Mouse (Mus musculus) hindbrain, postnatal 0 days (tissue): ENCODE data around the gene Det1. TPM values are rescaled to one million over a fixed set of nuclear protein-coding genes. Genes with fewer than 3 reads are reported as not detected.

Experiments
- ATAC-seq: fragments of 200-750 bp; cut with Nextera tagmentation; 2 replicates; pipeline ENCODE4 v1.8.0; 2017; ENCODE audit warnings: mild to moderate bottlenecking, moderate TSS enrichment, moderate library complexity
- DNase-seq: peaks from one replicate; pipeline ENCODE4 v3.0.0-alpha.2; 2015; ENCODE audit warnings: low spot score
- H3K27ac ChIP-seq: fragments of 300-500 bp; sonication (generic); 2 replicates; pipeline ENCODE4 v1.5.1; 2014; ENCODE audit warnings: mild to moderate bottlenecking
- H3K27me3 ChIP-seq: fragments of 300-500 bp; sonication (generic); 2 replicates; pipeline ENCODE4 v1.6.1; 2014; ENCODE audit warnings: low read length, mixed read lengths; ENCODE audit not compliant: insufficient read depth
- H3K36me3 ChIP-seq: fragments of 300-500 bp; sonication (generic); 2 replicates; pipeline ENCODE4 v1.6.1; 2014; ENCODE audit warnings: low read length, mixed read lengths; ENCODE audit not compliant: insufficient read depth
- H3K4me1 ChIP-seq: fragments of 300-500 bp; sonication (generic); 2 replicates; pipeline ENCODE4 v1.6.1; 2014; ENCODE audit warnings: antibody characterized with exemption, low read length, mixed read lengths; ENCODE audit not compliant: insufficient read depth
- H3K4me2 ChIP-seq: fragments of 300-500 bp; sonication (generic); 2 replicates; pipeline ENCODE4 v1.6.1; 2014; ENCODE audit warnings: low read depth, mild to moderate bottlenecking, low read length, moderate library complexity, mixed read lengths
- H3K4me3 ChIP-seq: fragments of 300-500 bp; sonication (generic); 2 replicates; pipeline ENCODE4 v1.5.1; 2014; ENCODE audit warnings: low read length
- H3K9ac ChIP-seq: fragments of 300-500 bp; sonication (generic); replicated peaks from 2 replicates; pipeline ENCODE4 v1.6.1; 2014; ENCODE audit warnings: mild to moderate bottlenecking, low read length, moderate library complexity, mixed read lengths
- H3K9me3 ChIP-seq: fragments of 300-500 bp; sonication (generic); 2 replicates; pipeline ENCODE4 v1.6.1; 2016; ENCODE audit warnings: low read length, mixed read lengths
- CTCF ChIP-seq: IDR thresholded peaks from 2 replicates; pipeline ENCODE4 v1.5.1; 2016; ENCODE audit warnings: antibody characterized with exemption, control low read depth, low read depth
- WGBS: fragments of 180-500 bp; shearing (Covaris S2); extraction: QIAGEN DNeasy Blood & Tissue Kit; methylation state at CpG from one replicate; pipeline ENCODE4 v1.1.7; 2014; 5-methylcytosine and 5-hydroxymethylcytosine counted together
- microRNA-seq, 2 experiments: library from miRNA; unstranded; fragments of <30 nt; microRNA quantifications; one replicate each; pipeline ENCODE4; 2016
- polyA plus RNA-seq: library from polyadenylated mRNA; unstranded; fragments of >200 nt; fragmentation: Nextera tagmentation; extraction: Ambion mirVana; gene quantifications from 2 replicates; pipeline ENCODE4 v1.2.1, GENCODE M21; 2015
- total RNA-seq: library from RNA; depleted of rRNA; stranded (reverse); fragments of >200 nt; gene quantifications from 2 replicates; pipeline ENCODE4 v1.2.3, GENCODE M21; 2014; rRNA removed

The Det1 gene
- total and polyA plus RNA-seq, 2 experiments from 2014 or later: 6.4 to 10.4 TPM

GRCm38 (mm10) chr7:78791359-78792222 lies 55.5 kb downstream of the Det1 start:
- ATAC-seq (peak; percentile 84), DNase-seq (peak; percentile 90)
- Histone ChIP-seq H3K27me3 (no peaks in the 10 kb centered on the region), H3K27ac (no peak overlapping the region), H3K4me3 (no peak overlapping the region), H3K36me3 (peaks cover 17% of the 10 kb centered on the region), H3K4me2 (no peak overlapping the region), H3K9ac (no peak overlapping the region), H3K9me3 (no peaks in the 10 kb centered on the region), H3K4me1 (0 out of 2 replicates have a peak, but pooled peaks cover 3% of the 10 kb centered on the region)
- 80% methylated on average over 15 of the region's 15 CpGs for WGBS
- TF ChIP-seq CTCF: peak; percentile 97

DNA sequence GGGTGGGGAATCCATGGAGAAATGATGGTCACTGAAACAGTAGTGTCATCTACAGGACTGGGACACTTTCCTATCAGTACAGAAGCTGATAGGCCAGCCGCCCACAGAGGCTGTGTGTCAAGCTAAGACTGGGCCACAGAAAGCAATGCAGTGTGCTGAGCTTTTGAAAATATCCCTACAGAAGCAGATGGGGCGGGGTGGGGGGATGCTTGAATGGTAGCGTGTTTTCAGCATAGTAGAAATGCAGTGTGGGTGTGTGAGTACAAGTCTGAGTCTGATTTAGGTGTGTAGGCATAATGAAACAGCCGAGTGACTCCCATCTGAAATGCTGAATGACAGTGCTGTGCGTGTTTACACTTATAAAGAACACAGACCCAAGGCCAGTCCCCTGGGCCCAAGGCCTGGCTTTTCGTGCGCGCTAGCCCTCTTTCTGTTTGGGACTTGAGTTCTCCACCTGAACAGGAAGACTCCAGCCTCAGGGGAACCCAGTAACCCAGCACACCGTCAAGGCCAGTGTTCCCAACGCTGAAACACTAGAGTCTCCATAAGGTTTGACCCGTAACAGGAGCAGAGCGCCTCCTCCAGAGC lies 59.2 kb downstream of the Det1 start:
- Histone ChIP-seq H3K36me3 (peaks cover 17% of the 10 kb centered on the region), H3K9me3 (no peaks in the 10 kb centered on the region), H3K4me3 (no peak overlapping the region), H3K27ac (no peak overlapping the region), H3K4me2 (no peak overlapping the region), H3K27me3 (no peaks in the 10 kb centered on the region), H3K9ac (no peak overlapping the region; the same call in 1 of the 2 replicates), H3K4me1 (peaks cover 4% of the 10 kb centered on the region; the same call in 1 of the 2 replicates)
- ATAC-seq (no peak), DNase-seq (no peak)
- WGBS: 89% methylated on average over 12 of the region's 12 CpGs
- no peak for TF ChIP-seq CTCF

GRCm38 (mm10) chr7:78785906-78786305 lies 61.2 kb downstream of the Det1 start:
- ATAC-seq (no peak), DNase-seq (no peak)
- Histone ChIP-seq H3K4me1 (peaks cover 12% of the 10 kb centered on the region; the same call in 1 of the 2 replicates), H3K4me3 (no peak overlapping the region), H3K4me2 (no peak overlapping the region), H3K27ac (no peak overlapping the region), H3K27me3 (no peaks in the 10 kb centered on the region), H3K9me3 (no peaks in the 10 kb centered on the region), H3K36me3 (peaks cover 17% of the 10 kb centered on the region), H3K9ac (no peak overlapping the region)
- WGBS: 54% methylated on average over 5 of the region's 5 CpGs
- TF ChIP-seq CTCF: no peak

GRCm38 (mm10) chr7:78782639-78783581 lies 64.2 kb downstream of the Det1 start, which contains the start of the genes Mrps11 and Mrpl46:
TSS of gene Mrps11 (plus strand) at chr7:78783119.
TSS of gene Mrpl46 (minus strand) at chr7:78783531.
- H3K36me3 ChIP-seq: peaks cover 18% of the 10 kb centered on the region
- H3K4me3 ChIP-seq: peak within 1 kb of the TSS; percentile 88
- H3K27ac ChIP-seq: peak within 1 kb of the TSS; percentile 64
- H3K4me1 ChIP-seq: peaks cover 12% of the 10 kb centered on the region; the same call in 1 of the 2 replicates
- peak within 1 kb of the TSS; percentile 81 for H3K9ac ChIP-seq
- H3K27me3 ChIP-seq: no peaks in the 10 kb centered on the region
- peak within 1 kb of the TSS; percentile 98 for H3K4me2 ChIP-seq
- no peaks in the 10 kb centered on the region for H3K9me3 ChIP-seq
- peak; percentile 94 for DNase-seq
- under 1% methylated on average over 44 of the region's 44 CpGs for WGBS
- 0 out of 2 replicates have a peak, but pooled peaks have one; percentile 7 for TF ChIP-seq CTCF
- peak; percentile 98 for ATAC-seq

DNA sequence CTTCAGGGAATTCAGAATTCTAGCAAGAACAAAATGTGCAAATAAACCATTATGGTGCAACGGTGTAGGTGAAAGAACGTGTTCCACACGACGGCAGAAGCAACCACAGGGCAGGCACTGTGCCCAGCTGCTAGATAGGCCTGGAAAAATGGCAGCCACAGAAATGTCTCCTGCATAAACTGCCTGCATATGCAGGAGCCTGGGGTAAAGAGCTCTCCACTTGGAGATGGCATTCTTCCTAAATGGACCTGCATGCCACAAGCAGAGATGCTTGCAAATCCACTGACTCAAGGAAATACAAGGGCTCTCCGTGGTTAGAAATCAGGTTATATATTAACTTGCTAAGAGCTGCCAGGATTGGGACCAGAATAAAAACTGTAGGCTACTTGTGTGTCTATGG lies 68.3 kb downstream of the Det1 start:
- H3K4me2 ChIP-seq: no peak overlapping the region
- no peaks in the 10 kb centered on the region for H3K9me3 ChIP-seq
- no peak overlapping the region for H3K4me3 ChIP-seq
- no peak overlapping the region for H3K9ac ChIP-seq
- peaks cover 9% of the 10 kb centered on the region; the same call in 1 of the 2 replicates for H3K4me1 ChIP-seq
- no peak for TF ChIP-seq CTCF
- ATAC-seq (no peak), DNase-seq (no peak)
- no peaks in the 10 kb centered on the region for H3K27me3 ChIP-seq
- 95% methylated on average over 5 of the region's 5 CpGs for WGBS
- H3K27ac ChIP-seq: no peak overlapping the region
- H3K36me3 ChIP-seq: peaks cover 43% of the 10 kb centered on the region

Small RNAs within 50 kb of the gene (microRNA-seq; reads per million reads assigned to microRNA genes)
- gene Mir7-2: 279 to 309 reads per million in 2 experiments

Other genes with a start within 250 kb of the Det1 start
- gene Ntrk3, start 109.3 kb downstream of the Det1 start, total RNA-seq: 88.4 and 90.8 TPM in 2 replicates
- 23.5 and 24.5 TPM in 2 replicates for gene Ntrk3, start 109.3 kb downstream of the Det1 start, polyA plus RNA-seq
- gene Mrps11, start 64.1 kb downstream of the Det1 start, total RNA-seq: 48.8 and 56.8 TPM in 2 replicates
- 60.6 and 63.4 TPM in 2 replicates for gene Mrps11, start 64.1 kb downstream of the Det1 start, polyA plus RNA-seq
- gene Mrpl46, start 63.7 kb downstream of the Det1 start, total RNA-seq: 23.3 and 26.7 TPM in 2 replicates
- gene Mrpl46, start 63.7 kb downstream of the Det1 start, polyA plus RNA-seq: 71.2 and 71.4 TPM in 2 replicates
- gene Aen, start 48.6 kb upstream of the Det1 start, total RNA-seq: 36.6 and 43.0 TPM in 2 replicates
- 49.3 and 54.4 TPM in 2 replicates for gene Aen, start 48.6 kb upstream of the Det1 start, polyA plus RNA-seq
- 2.0 and 4.1 TPM in 2 replicates for gene Isg20, start 66.2 kb upstream of the Det1 start, total RNA-seq
- gene Isg20, start 66.2 kb upstream of the Det1 start, polyA plus RNA-seq: 0.76 and 1.3 TPM in 2 replicates
- gene Acan, start 206.2 kb upstream of the Det1 start, total RNA-seq: 3.2 and 3.8 TPM in 2 replicates
- gene Acan, start 206.2 kb upstream of the Det1 start, polyA plus RNA-seq: 0.42 and 0.51 TPM in 2 replicates